Mouse (Mus musculus) cerebellum, adult 18-20 months (tissue): ENCODE data around the gene Intu.

Experiments
- DNase-seq, 2 experiments: peaks; one replicate each; pipeline ENCODE4 v3.0.0; 2021

The Intu gene

GRCm38 (mm10) chr3:40531286-40532141 lies at the start of gene Intu:
TSS of gene Intu (plus strand) at chr3:40531286.
- peak in 1 of 2 experiments; percentile 15 for DNase-seq

GRCm38 (mm10) chr3:40483221-40483654 lies 47.8 kb upstream of the Intu start:
- DNase-seq, result no peak

- DNase-seq, result no peak
Observed at GRCm38 (mm10) chr3:40487381-40487780, 43.7 kb upstream of the Intu start.

GRCm38 (mm10) chr3:40491742-40492141 lies 39.3 kb upstream of the Intu start:
- no peak for DNase-seq

- no peak for DNase-seq
Observed at GRCm38 (mm10) chr3:40498898-40499297, 32.2 kb upstream of the Intu start.

- no peak for DNase-seq
Observed at GRCm38 (mm10) chr3:40500157-40500808, 30.8 kb upstream of the Intu start.

- DNase-seq, result no peak
Observed at GRCm38 (mm10) chr3:40504377-40504776, 26.7 kb upstream of the Intu start.

GRCm38 (mm10) chr3:40505451-40506014 lies 25.6 kb upstream of the Intu start:
- DNase-seq, result no peak

GRCm38 (mm10) chr3:40508927-40509576 lies 22.0 kb upstream of the Intu start:
- DNase-seq, result no peak

GRCm38 (mm10) chr3:40510567-40510966 lies 20.5 kb upstream of the Intu start:
- DNase-seq, result no peak

- no peak for DNase-seq
Observed at GRCm38 (mm10) chr3:40512936-40513829, 17.9 kb upstream of the Intu start.

- DNase-seq, result no peak
Observed at GRCm38 (mm10) chr3:40518240-40518639, 12.8 kb upstream of the Intu start.

GRCm38 (mm10) chr3:40519555-40519954 lies 11.5 kb upstream of the Intu start:
- no peak for DNase-seq

GRCm38 (mm10) chr3:40520567-40520966 lies 10.5 kb upstream of the Intu start:
- no peak for DNase-seq

- DNase-seq, result no peak
Observed at GRCm38 (mm10) chr3:40522446-40522845, 8.6 kb upstream of the Intu start.

- no peak for DNase-seq
Observed at GRCm38 (mm10) chr3:40522846-40523245, 8.2 kb upstream of the Intu start.

GRCm38 (mm10) chr3:40523371-40523783 lies 7.7 kb upstream of the Intu start:
- peak; percentile 11 to 22 for DNase-seq

- DNase-seq, result no peak
Observed at GRCm38 (mm10) chr3:40524841-40525240, 6.2 kb upstream of the Intu start.

GRCm38 (mm10) chr3:40525341-40525740 lies 5.7 kb upstream of the Intu start:
- DNase-seq, result peak; percentile 53 to 60

GRCm38 (mm10) chr3:40526095-40526494 lies 5.0 kb upstream of the Intu start:
- DNase-seq, result no peak

- no peak for DNase-seq
Observed at GRCm38 (mm10) chr3:40527218-40527617, 3.9 kb upstream of the Intu start.
